Mouse (Mus musculus) left cerebral cortex, postnatal 14 days (tissue): ENCODE measurements around the gene Fam107b. TPM values are rescaled to one million over a fixed set of nuclear protein-coding genes. Genes with fewer than 3 reads are reported as not detected.
A peak's percentile ranks its signal among the peaks of the same experiment; 100 is the strongest.

Experiments used
- DNase-seq, 2 experiments: peaks; one replicate each; pipeline ENCODE4 v3.0.0; 2021 to 2022; ENCODE audit warnings: low spot score in 2 of 2, mixed read lengths in 1 of 2
- intact Hi-C: fragments of 180-260 bp; cut with DNase I; formaldehyde crosslinking; loops from one replicate; pipeline ENCODE4 v1.15.1; 2025
- total RNA-seq, 2 experiments: library from RNA; stranded (reverse); gene quantifications; 2 replicates each; pipeline ENCODE4 v1.2.3; 2021

Fam107b gene
- total RNA-seq, 2 experiments from 2014 or later = 9.3 to 10.5 TPM

- DNase-seq = no peak
- intact Hi-C loops = no loop called here
Measured at GRCm38 (mm10) chr2:3727225-3727930, 157.1 kb downstream of the Fam107b start.

DNA sequence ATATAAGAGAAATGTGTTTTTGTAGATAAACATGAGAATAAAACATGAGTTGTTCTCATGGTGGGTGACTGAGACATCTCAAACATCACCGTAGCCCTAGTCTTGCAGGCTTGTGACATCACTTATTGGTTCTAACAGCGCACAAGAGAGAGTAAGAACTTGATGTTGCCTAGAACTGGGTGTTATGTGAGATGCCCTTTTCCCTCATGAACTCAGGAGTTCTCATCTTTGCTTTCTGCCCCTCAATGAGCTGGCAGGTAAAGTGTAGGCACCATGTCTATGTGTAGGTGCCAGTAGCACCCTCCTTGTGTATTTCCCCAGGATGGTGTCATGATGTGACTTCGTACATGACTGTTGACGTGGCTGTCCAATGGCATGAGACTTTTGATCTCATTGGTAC lies 157.8 kb downstream of the Fam107b start:
- no peak for DNase-seq
- intact Hi-C loops = no loop called here

DNA sequence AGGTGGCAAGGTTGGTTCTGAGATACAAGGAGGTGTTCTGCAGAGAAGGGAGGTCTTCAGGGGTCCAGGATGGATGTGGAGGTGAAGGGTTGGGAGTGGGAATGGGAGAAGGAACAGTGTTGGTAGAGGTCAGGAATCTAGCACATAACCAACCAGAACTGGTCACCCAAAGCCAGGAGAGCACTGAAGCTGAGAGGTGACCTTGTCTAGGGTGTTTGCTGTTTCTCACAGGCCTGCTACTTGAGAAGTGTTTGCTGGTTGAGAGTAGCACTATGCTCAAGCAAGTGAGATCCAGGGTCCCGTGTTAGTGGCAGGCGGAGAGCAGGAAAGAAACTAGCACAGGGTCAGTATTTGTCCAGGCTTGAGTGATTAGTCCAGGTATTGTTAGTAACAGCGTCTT lies 159.3 kb downstream of the Fam107b start:
- intact Hi-C loops = no loop called here
- no peak for DNase-seq

GRCm38 (mm10) chr2:3730744-3731143 lies 160.5 kb downstream of the Fam107b start:
- DNase-seq = no peak
- intact Hi-C loops = no loop called here

GRCm38 (mm10) chr2:3731316-3732015 lies 161.2 kb downstream of the Fam107b start:
- intact Hi-C loops = no loop called here
- DNase-seq = peak; percentile 19 to 36

GRCm38 (mm10) chr2:3737917-3738694 lies 167.8 kb downstream of the Fam107b start:
- intact Hi-C loops = no loop called here
- no peak for DNase-seq

DNA sequence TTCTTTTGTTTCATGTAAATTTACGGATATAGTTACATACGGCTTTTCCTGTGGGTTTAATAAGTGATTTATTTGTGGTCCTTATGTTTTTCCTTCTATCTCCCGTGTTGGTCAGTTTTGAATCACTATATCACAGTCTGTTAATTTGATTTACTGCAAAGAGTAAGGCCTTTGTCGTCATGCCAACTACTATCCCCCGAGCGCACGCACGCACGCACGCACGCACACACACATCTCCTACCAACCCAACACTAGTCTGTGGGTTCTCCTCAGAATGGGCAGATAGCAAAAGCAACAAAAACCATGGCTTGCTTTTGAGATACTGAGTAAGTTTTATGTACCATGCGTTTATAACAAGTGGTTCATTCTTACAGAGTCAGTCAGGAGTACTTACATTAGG lies 168.4 kb downstream of the Fam107b start:
- no peak for DNase-seq
- intact Hi-C loops = no loop called here

DNA sequence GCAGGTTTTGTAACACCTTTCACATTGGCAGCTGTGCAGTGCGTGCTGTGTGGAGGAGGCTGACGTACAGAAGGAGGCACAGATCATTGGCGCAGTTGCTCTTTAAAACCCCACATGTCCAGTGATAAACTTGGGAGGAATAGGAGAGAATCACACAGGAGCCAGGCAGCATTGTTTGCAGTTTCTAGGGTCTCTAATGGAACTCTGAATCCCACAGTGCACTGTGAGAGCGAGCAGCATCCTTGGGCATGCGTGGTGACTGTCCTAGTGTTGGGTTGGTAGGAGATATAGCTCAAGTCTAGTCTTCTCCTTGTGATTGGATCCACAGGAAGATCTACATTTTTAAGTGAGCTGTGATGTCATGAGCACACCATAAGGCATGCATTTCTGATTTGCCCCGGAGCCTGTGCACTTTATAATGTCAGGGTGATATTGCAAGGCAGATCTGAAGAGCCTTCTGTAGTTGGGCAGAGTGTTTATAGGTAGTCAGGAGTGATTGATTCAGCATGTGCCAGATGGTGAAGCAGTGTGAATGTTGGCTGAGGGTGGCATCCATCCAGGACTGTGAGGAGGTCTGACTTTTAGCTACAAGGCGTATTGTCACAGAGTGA lies 169.2 kb downstream of the Fam107b start:
- intact Hi-C loops = no loop called here
- peak; percentile 24 to 40 for DNase-seq

GRCm38 (mm10) chr2:3740256-3740655 lies 170.0 kb downstream of the Fam107b start:
- intact Hi-C loops = no loop called here
- DNase-seq = no peak

DNA sequence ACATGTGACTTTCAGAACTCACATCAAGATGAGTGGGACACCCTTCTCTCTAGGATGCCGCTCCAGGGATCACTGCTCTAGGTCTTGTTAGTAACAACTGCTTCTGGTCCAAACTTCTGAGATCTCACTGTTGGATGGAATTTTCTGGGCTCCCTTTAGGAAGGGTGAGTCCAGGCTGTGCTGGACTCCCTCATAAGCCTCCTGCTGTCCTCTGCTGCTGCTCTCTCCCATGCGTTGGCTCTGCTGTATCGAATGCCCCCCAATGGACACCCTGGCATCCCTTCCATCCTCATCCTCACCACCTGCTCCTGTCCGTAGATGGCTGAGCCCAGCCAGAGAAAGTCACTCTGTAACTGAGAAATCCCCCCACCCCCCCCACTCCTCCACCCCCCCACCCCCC lies 170.4 kb downstream of the Fam107b start:
- intact Hi-C loops = no loop called here
- no peak for DNase-seq

- DNase-seq = no peak
- intact Hi-C loops = no loop called here
Measured at GRCm38 (mm10) chr2:3742519-3742918, 172.2 kb downstream of the Fam107b start.

DNA sequence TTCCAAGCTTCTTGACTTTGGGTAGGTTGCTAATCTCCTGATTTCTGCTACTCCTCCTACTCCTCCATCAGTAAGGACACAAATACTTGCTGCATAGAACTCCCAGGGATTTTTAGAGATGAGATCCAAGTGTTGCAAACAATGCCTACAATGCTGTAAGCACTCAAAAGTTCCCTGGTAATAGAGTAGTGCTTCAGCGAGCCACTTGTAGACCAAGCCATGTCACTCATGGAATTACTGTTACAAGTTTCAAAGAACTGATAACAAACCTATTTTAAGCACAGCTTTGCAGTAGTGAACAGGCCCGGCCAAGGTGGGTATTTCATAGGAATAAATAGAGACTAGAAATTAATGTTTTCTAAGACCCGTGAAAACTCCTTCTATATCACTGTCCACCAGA lies 174.8 kb downstream of the Fam107b start:
- no peak for DNase-seq
- intact Hi-C loops = no loop called here

GRCm38 (mm10) chr2:3745910-3746606 lies 175.8 kb downstream of the Fam107b start:
- intact Hi-C loops = no loop called here
- DNase-seq = no peak

GRCm38 (mm10) chr2:3748714-3749503 lies 178.6 kb downstream of the Fam107b start:
- DNase-seq = no peak
- intact Hi-C loops = no loop called here

DNA sequence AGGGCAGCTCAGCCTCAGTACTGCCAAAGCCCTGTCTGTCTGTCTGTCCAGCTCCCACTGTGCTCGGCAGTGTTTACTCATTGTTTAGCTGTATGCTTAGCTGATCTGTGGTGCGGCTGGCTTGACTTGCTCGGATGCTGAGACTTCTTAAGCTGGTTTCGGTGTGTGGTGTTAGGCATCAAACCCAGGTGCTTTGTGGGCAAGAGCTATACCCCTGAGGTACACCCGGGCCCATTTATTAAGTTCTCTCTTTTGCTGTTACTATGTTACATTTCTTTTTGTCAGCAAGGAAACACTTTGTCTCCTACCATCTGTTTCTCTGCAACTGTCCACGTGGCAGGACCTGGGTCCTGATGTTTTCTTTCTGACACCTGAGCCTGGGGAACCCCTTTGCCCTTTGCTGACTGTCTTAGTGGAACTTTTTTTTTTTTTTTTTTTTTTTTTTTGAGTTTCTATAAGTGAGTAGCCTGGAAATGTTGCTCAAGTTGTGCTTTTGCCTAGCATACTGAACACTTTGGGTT lies 179.3 kb downstream of the Fam107b start:
- no peak for DNase-seq
- intact Hi-C loops = no loop called here

- DNase-seq = no peak
- intact Hi-C loops = no loop called here
Measured at GRCm38 (mm10) chr2:3750126-3750525, 179.8 kb downstream of the Fam107b start.

- no peak for DNase-seq
- intact Hi-C loops = no loop called here
Measured at GRCm38 (mm10) chr2:3752365-3752764, 182.1 kb downstream of the Fam107b start.

DNA sequence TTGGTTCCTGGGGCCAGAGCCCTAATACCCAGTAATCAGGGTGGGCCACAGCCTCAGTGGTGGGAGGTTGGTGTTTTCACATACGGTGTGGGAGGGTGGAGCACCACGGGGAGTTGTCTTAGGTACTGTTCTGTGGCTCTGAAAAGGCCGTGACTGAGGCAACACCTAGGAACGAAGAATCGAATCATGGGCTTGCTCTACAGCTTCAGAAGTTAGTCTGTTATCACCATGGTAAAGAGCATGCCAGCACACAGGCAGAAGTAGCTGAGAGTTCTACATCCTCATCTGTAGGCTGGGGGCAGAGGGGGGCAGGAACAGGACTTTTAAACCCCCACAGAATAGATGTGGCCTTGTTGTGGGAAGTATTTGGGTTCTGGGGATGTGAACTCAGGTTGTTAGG lies 182.6 kb downstream of the Fam107b start:
- no peak for DNase-seq
- intact Hi-C loops = no loop called here
